Mouse (Mus musculus): ENCODE measurements at regions not wholly inside any gene's neighbourhood (a gene's known extent, or its start where the extent isn't known, plus 50 kb on each side); places are given as distances from the start of the nearest gene placed in this dataset.

- no peak for TF ChIP-seq CTCF (IDR thresholded peaks at IDR 0.05; ENCODE audit: low read depth)
- TF ChIP-seq EP300 (optimal IDR thresholded peaks at IDR 0.05): no peak
Measured at GRCm38 (mm10) chr15:61441734-61442398, 519.1 kb upstream of the A1bg start.

Data from stomach, postnatal 0 days (tissue).